Mouse (Mus musculus): Measurements from ENCODE around the gene Prss8. TPM values are rescaled to one million over a fixed set of nuclear protein-coding genes. Genes with fewer than 3 reads are reported as not detected.

Prss8 gene
- total RNA-seq (2023), result not detected

GRCm38 (mm10) chr7:127929923-127930322 is at the start of gene Prss8:
Gene Prss8, minus strand, starts transcription at chr7:127930104.

GRCm38 (mm10) chr7:127967004-127967921 is 37.4 kb upstream of the Prss8 start, which contains the start of gene Fus:
Gene Fus, plus strand, starts transcription at chr7:127967457.

GRCm38 (mm10) chr7:127946470-127947023 is 16.6 kb upstream of the Prss8 start, which contains the start of gene Prss36:
Gene Prss36, minus strand, starts transcription at chr7:127946725.

GRCm38 (mm10) chr7:127912190-127912871 is 17.6 kb downstream of the Prss8 start, which contains the start of gene Kat8:
Gene Kat8, plus strand, starts transcription at chr7:127912516.

GRCm38 (mm10) chr7:127903971-127904796 is 25.7 kb downstream of the Prss8 start, which contains the start of gene Bckdk:
Gene Bckdk, plus strand, starts transcription at chr7:127904082.

GRCm38 (mm10) chr7:127895442-127895841 is 34.5 kb downstream of the Prss8 start, which contains the start of the genes Gm21974 and Vkorc1:
Gene Gm21974, minus strand, starts transcription at chr7:127895454.
Gene Vkorc1, minus strand, starts transcription at chr7:127895617.

GRCm38 (mm10) chr7:127890798-127891197 is 39.1 kb downstream of the Prss8 start, which contains the start of gene Prss53:
Gene Prss53, minus strand, starts transcription at chr7:127890970.

GRCm38 (mm10) chr7:127876467-127877348 is 53.2 kb downstream of the Prss8 start, which contains the start of gene Zfp668:
Gene Zfp668, minus strand, starts transcription at chr7:127876828.

GRCm38 (mm10) chr7:127876041-127876466 is 53.9 kb downstream of the Prss8 start, which contains the start of gene Zfp646:
Gene Zfp646, plus strand, starts transcription at chr7:127876221.

Other genes starting within 250 kb of the Prss8 start
- 25.3 TPM for gene Bcl7c, start 221.2 kb downstream of the Prss8 start, total RNA-seq (2023)
- not detected for gene Ctf1, start 217.4 kb downstream of the Prss8 start, total RNA-seq (2023)
- gene Ctf2, start 197.9 kb downstream of the Prss8 start, total RNA-seq (2023), result not detected
- gene Fbxl19, start 185.6 kb downstream of the Prss8 start, total RNA-seq (2023), result 4.6 TPM
- gene Orai3, start 160.3 kb downstream of the Prss8 start, total RNA-seq (2023), result 13.8 TPM
- gene Setd1a, start 153.4 kb downstream of the Prss8 start, total RNA-seq (2023), result 73.7 TPM
- gene Gm49388, start 144.5 kb downstream of the Prss8 start, total RNA-seq (2023), result not detected
- gene Hsd3b7, start 129.5 kb downstream of the Prss8 start, total RNA-seq (2023), result 3.0 TPM
- gene Stx4a, start 105.8 kb downstream of the Prss8 start, total RNA-seq (2023), result 110 TPM
- not detected for gene Stx1b, start 105.6 kb downstream of the Prss8 start, total RNA-seq (2023)
- gene Zfp646, start 53.9 kb downstream of the Prss8 start, total RNA-seq (2023), result 87.3 TPM
- 23.2 TPM for gene Zfp668, start 53.3 kb downstream of the Prss8 start, total RNA-seq (2023)
- 0.24 TPM for gene Prss53, start 39.1 kb downstream of the Prss8 start, total RNA-seq (2023)
- gene Gm21974, start 34.6 kb downstream of the Prss8 start, total RNA-seq (2023), result not detected
- gene Vkorc1, start 34.5 kb downstream of the Prss8 start, total RNA-seq (2023), result 13.8 TPM
- gene Bckdk, start 26.0 kb downstream of the Prss8 start, total RNA-seq (2023), result 22.0 TPM
- gene Kat8, start 17.6 kb downstream of the Prss8 start, total RNA-seq (2023), result 41.4 TPM
- gene Prss36, start 16.6 kb upstream of the Prss8 start, total RNA-seq (2023), result 1.0 TPM
- 801 TPM for gene Fus, start 37.4 kb upstream of the Prss8 start, total RNA-seq (2023)
- gene Pycard, start 63.8 kb upstream of the Prss8 start, total RNA-seq (2023), result 44.5 TPM
- 1.2 TPM for gene Trim72, start 73.8 kb upstream of the Prss8 start, total RNA-seq (2023)
- gene Itgam, start 132.5 kb upstream of the Prss8 start, total RNA-seq (2023), result 3.2 TPM
- gene Gm49368, start 132.6 kb upstream of the Prss8 start, total RNA-seq (2023), result not detected
- gene Itgax, start 199.4 kb upstream of the Prss8 start, total RNA-seq (2023), result 5.7 TPM
- 3.2 TPM for gene Itgad, start 224.3 kb upstream of the Prss8 start, total RNA-seq (2023)

Data from CD8-positive naive resting alpha-beta T cell, adult 57 days (primary cell).